Mouse (Mus musculus) brain, embryonic 14.5 days (tissue): ENCODE results near the gene Morc2a.

ENCODE experiments used
- CTCF ChIP-seq: fragments of 200-500 bp; IDR thresholded peaks from 2 replicates; pipeline ENCODE4 v1.5.1; 2012; ENCODE audit warnings: inconsistent platforms, mild to moderate bottlenecking, moderate library complexity, borderline replicate concordance; ENCODE audit not compliant: insufficient read depth, insufficient read length; ENCODE audit errors: extremely low read depth
- POLR2A ChIP-seq: fragments of 200-500 bp; IDR thresholded peaks from 2 replicates; pipeline ENCODE4 v1.6.1; 2012; ENCODE audit warnings: mild to moderate bottlenecking, inconsistent platforms, borderline replicate concordance; ENCODE audit not compliant: poor library complexity, insufficient read depth, insufficient read length, severe bottlenecking; ENCODE audit errors: extremely low read depth

GRCm38 (mm10) chr11:3723910-3724309, 74.9 kb downstream of the Morc2a start:
- TF ChIP-seq POLR2A (no peak), CTCF (no peak)
